Mouse (Mus musculus): ENCODE measurements at regions not wholly inside any gene's neighbourhood (a gene's known extent, or its start where the extent isn't known, plus 50 kb on each side); places are given as distances from the start of the nearest gene placed in this dataset.

GRCm38 (mm10) chr1:157014532-157015497 lies 75.4 kb upstream of the Ralgps2 start:
- no peak for DNase-seq (ENCODE audit: extremely low spot score in 1 of 2, low spot score in 1 of 2)

GRCm38 (mm10) chr1:157013669-157014048 lies 74.2 kb upstream of the Ralgps2 start:
- DNase-seq (ENCODE audit: extremely low spot score in 1 of 2, low spot score in 1 of 2): no peak

GRCm38 (mm10) chr1:157012950-157013668 lies 73.7 kb upstream of the Ralgps2 start:
- DNase-seq (ENCODE audit: extremely low spot score in 1 of 2, low spot score in 1 of 2): no peak

GRCm38 (mm10) chr1:157011226-157011625 lies 71.8 kb upstream of the Ralgps2 start:
- DNase-seq (ENCODE audit: extremely low spot score in 1 of 2, low spot score in 1 of 2): no peak

- no peak for DNase-seq (ENCODE audit: extremely low spot score in 1 of 2, low spot score in 1 of 2)
These were observed 70.0 kb upstream of the Ralgps2 start for GRCm38 (mm10) chr1:157009427-157009826.

GRCm38 (mm10) chr1:157007891-157008730 lies 68.7 kb upstream of the Ralgps2 start:
- DNase-seq (ENCODE audit: extremely low spot score in 1 of 2, low spot score in 1 of 2): no peak

- no peak for DNase-seq (ENCODE audit: extremely low spot score in 1 of 2, low spot score in 1 of 2)
These were observed 65.1 kb upstream of the Ralgps2 start for GRCm38 (mm10) chr1:157004312-157005074.

- DNase-seq (ENCODE audit: extremely low spot score in 1 of 2, low spot score in 1 of 2): no peak
These were observed 63.6 kb upstream of the Ralgps2 start for GRCm38 (mm10) chr1:157003034-157003433.

GRCm38 (mm10) chr1:157002258-157002657 lies 62.8 kb upstream of the Ralgps2 start:
- no peak for DNase-seq (ENCODE audit: extremely low spot score in 1 of 2, low spot score in 1 of 2)

- DNase-seq (ENCODE audit: extremely low spot score in 1 of 2, low spot score in 1 of 2): no peak
These were observed 61.7 kb upstream of the Ralgps2 start for GRCm38 (mm10) chr1:157001008-157001660.

- no peak for DNase-seq (ENCODE audit: extremely low spot score in 1 of 2, low spot score in 1 of 2)
These were observed 60.5 kb upstream of the Ralgps2 start for GRCm38 (mm10) chr1:156999947-157000346.

GRCm38 (mm10) chr1:156999272-156999671 lies 59.8 kb upstream of the Ralgps2 start:
- DNase-seq (ENCODE audit: extremely low spot score in 1 of 2, low spot score in 1 of 2): no peak

- no peak for DNase-seq (ENCODE audit: extremely low spot score in 1 of 2, low spot score in 1 of 2)
These were observed 58.3 kb upstream of the Ralgps2 start for GRCm38 (mm10) chr1:156997476-156998305.

- DNase-seq (ENCODE audit: extremely low spot score in 1 of 2, low spot score in 1 of 2): no peak
These were observed 57.6 kb upstream of the Ralgps2 start for GRCm38 (mm10) chr1:156997033-156997432.

GRCm38 (mm10) chr1:156996084-156996880 lies 56.9 kb upstream of the Ralgps2 start:
- DNase-seq (ENCODE audit: extremely low spot score in 1 of 2, low spot score in 1 of 2): no peak

- no peak for DNase-seq (ENCODE audit: extremely low spot score in 1 of 2, low spot score in 1 of 2)
These were observed 55.9 kb upstream of the Ralgps2 start for GRCm38 (mm10) chr1:156995180-156995951.

- no peak for DNase-seq (ENCODE audit: extremely low spot score in 1 of 2, low spot score in 1 of 2)
These were observed 55.2 kb upstream of the Ralgps2 start for GRCm38 (mm10) chr1:156994644-156995016.
